Mouse (Mus musculus): ENCODE measurements around the gene Sorcs3. TPM values are rescaled to one million over a fixed set of nuclear protein-coding genes. Genes with fewer than 3 reads are reported as not detected.

Gene Sorcs3
- polyA plus RNA-seq, 1 experiment from 2014 or later = 5.9 TPM

- Histone ChIP-seq H3K36me3 (ENCODE audit: control insufficient read depth, insufficient read depth, low read length) (no peaks in the 10 kb centered on the region), H3K9ac (ENCODE audit: low read length) (no peak overlapping the region), H3K4me1 (ENCODE audit: control insufficient read depth, insufficient read depth, low read length) (no peaks in the 10 kb centered on the region), H3K4me3 (ENCODE audit: low read depth, low read length) (no peak overlapping the region), H3K9me3 (ENCODE audit: control insufficient read depth, low read length) (no peaks in the 10 kb centered on the region), H3K4me2 (ENCODE audit: low read depth) (no peak overlapping the region), H3K27me3 (ENCODE audit: control insufficient read depth, insufficient read depth, low read length) (no peaks in the 10 kb centered on the region), H3K27ac (ENCODE audit: low read depth, low read length) (no peak overlapping the region)
- DNase-seq (ENCODE audit: low spot score) = no peak
- no peak for ATAC-seq (ENCODE audit: insufficient read depth, low FRiP score, low TSS enrichment)
- WGBS = 89% methylated on average over 8 of the region's 8 CpGs
Measured at GRCm38 (mm10) chr19:48260671-48261070, 54.8 kb downstream of the Sorcs3 start.

DNA sequence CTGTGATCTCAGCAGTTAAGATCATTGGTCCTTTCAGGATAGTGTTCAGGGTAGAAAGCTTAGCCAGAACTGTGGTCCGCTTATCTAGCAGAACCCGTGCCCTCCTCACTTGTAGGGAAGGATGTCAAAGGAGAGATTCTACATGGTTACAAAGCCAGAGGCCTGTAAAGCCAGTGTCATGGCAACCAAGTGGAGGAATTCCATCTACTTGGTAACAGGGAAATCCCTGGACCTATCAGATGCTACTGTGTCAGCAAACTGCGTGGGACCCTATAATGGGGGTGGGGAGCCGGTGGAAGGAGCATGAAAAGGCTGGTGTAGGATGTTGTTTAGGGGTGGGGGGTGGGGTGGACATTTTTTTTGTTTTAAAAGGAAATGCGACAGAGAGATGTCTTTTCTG is 57.9 kb downstream of the Sorcs3 start:
- H3K4me3 ChIP-seq (ENCODE audit: low read depth, low read length) = no peak overlapping the region
- H3K27me3 ChIP-seq (ENCODE audit: control insufficient read depth, insufficient read depth, low read length) = no peaks in the 10 kb centered on the region
- H3K27ac ChIP-seq (ENCODE audit: low read depth, low read length) = no peak overlapping the region
- H3K4me2 ChIP-seq (ENCODE audit: low read depth) = no peak overlapping the region
- DNase-seq (ENCODE audit: low spot score) = no peak
- no peak for ATAC-seq (ENCODE audit: insufficient read depth, low FRiP score, low TSS enrichment)
- H3K9me3 ChIP-seq (ENCODE audit: control insufficient read depth, low read length) = no peaks in the 10 kb centered on the region
- 58% methylated on average over 5 of the region's 5 CpGs for WGBS
- H3K4me1 ChIP-seq (ENCODE audit: control insufficient read depth, insufficient read depth, low read length) = no peaks in the 10 kb centered on the region
- H3K9ac ChIP-seq (ENCODE audit: low read length) = no peak overlapping the region
- H3K36me3 ChIP-seq (ENCODE audit: control insufficient read depth, insufficient read depth, low read length) = no peaks in the 10 kb centered on the region

GRCm38 (mm10) chr19:48280273-48280672 is 74.4 kb downstream of the Sorcs3 start:
- Histone ChIP-seq H3K4me3 (ENCODE audit: low read depth, low read length) (no peak overlapping the region), H3K36me3 (ENCODE audit: control insufficient read depth, insufficient read depth, low read length) (no peaks in the 10 kb centered on the region), H3K9ac (ENCODE audit: low read length) (no peak overlapping the region), H3K9me3 (ENCODE audit: control insufficient read depth, low read length) (no peaks in the 10 kb centered on the region), H3K4me2 (ENCODE audit: low read depth) (no peak overlapping the region), H3K4me1 (ENCODE audit: control insufficient read depth, insufficient read depth, low read length) (no peaks in the 10 kb centered on the region), H3K27me3 (ENCODE audit: control insufficient read depth, insufficient read depth, low read length) (no peaks in the 10 kb centered on the region), H3K27ac (ENCODE audit: low read depth, low read length) (no peak overlapping the region)
- ATAC-seq (ENCODE audit: insufficient read depth, low FRiP score, low TSS enrichment) (no peak), DNase-seq (ENCODE audit: low spot score) (no peak)
- 67% methylated on average over 8 of the region's 8 CpGs for WGBS

- Histone ChIP-seq H3K4me3 (ENCODE audit: low read depth, low read length) (no peak overlapping the region), H3K9me3 (ENCODE audit: control insufficient read depth, low read length) (no peaks in the 10 kb centered on the region), H3K4me2 (ENCODE audit: low read depth) (no peak overlapping the region), H3K27ac (ENCODE audit: low read depth, low read length) (no peak overlapping the region), H3K27me3 (ENCODE audit: control insufficient read depth, insufficient read depth, low read length) (no peaks in the 10 kb centered on the region), H3K4me1 (ENCODE audit: control insufficient read depth, insufficient read depth, low read length) (no peaks in the 10 kb centered on the region), H3K9ac (ENCODE audit: low read length) (no peak overlapping the region), H3K36me3 (ENCODE audit: control insufficient read depth, insufficient read depth, low read length) (no peaks in the 10 kb centered on the region)
- DNase-seq (ENCODE audit: low spot score) (no peak), ATAC-seq (ENCODE audit: insufficient read depth, low FRiP score, low TSS enrichment) (no peak)
- WGBS = 72% methylated on average over 6 of the region's 6 CpGs
Measured at GRCm38 (mm10) chr19:48282250-48282649, 76.4 kb downstream of the Sorcs3 start.

DNA sequence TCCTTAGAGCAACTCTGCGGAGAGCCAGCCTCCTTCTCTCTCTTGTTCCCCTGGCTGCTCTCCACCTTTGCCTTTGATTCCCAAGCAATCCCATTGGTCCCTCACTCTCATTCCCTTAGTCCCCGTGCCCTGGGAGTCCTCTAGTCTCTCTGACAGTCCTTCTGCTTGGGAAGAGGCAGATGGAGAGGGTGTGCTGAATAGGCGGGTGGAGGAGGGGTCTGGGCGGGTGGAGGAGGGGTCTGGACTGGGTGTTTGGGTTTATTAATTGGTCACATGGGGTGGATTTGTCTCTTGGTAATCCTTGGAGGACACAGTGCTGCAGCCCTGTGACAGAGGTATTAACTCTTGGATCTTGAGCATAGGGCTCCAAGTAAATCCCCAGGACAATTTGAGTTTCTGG is 77.4 kb downstream of the Sorcs3 start:
- ATAC-seq (ENCODE audit: insufficient read depth, low FRiP score, low TSS enrichment) (peak; percentile 45), DNase-seq (ENCODE audit: low spot score) (no peak)
- no peaks in the 10 kb centered on the region for H3K9me3 ChIP-seq (ENCODE audit: control insufficient read depth, low read length)
- H3K9ac ChIP-seq (ENCODE audit: low read length) = no peak overlapping the region
- WGBS = 50% methylated on average over 4 of the region's 4 CpGs
- no peaks in the 10 kb centered on the region for H3K27me3 ChIP-seq (ENCODE audit: control insufficient read depth, insufficient read depth, low read length)
- H3K4me1 ChIP-seq (ENCODE audit: control insufficient read depth, insufficient read depth, low read length) = no peaks in the 10 kb centered on the region
- H3K4me2 ChIP-seq (ENCODE audit: low read depth) = no peak overlapping the region
- H3K4me3 ChIP-seq (ENCODE audit: low read depth, low read length) = no peak overlapping the region
- H3K27ac ChIP-seq (ENCODE audit: low read depth, low read length) = no peak overlapping the region
- H3K36me3 ChIP-seq (ENCODE audit: control insufficient read depth, insufficient read depth, low read length) = no peaks in the 10 kb centered on the region

DNA sequence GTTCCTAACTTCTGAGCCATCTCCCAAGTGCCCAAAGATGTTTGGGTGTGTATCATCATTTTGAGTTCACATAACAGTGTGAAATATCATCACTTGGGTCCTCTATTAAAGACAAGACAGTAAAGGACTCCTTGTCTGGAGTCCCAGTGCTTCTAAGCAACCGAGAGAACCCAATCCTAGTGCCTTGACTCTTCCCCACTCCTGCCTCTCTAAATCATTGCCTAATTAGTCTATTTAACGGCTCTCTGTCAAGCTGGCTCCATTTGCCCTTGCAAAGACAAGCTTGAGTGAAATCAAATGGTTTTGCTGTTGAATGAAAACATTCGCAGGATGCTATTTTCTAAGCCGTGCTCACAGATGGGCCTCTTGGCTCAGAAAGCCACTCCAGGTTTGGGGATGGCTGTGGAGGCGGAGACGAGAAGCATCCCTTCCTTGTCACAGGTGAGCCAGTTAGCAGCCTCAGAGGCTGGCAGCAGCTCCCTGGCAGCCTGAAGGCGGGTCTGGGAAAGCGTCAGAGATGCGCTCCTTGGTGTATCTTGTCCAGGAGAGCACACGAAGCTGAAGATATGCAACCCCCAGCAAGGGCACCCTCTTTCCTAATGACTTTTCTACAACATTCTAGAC is 79.9 kb downstream of the Sorcs3 start:
- WGBS = 65% methylated on average over 10 of the region's 10 CpGs
- Histone ChIP-seq H3K9me3 (ENCODE audit: control insufficient read depth, low read length) (no peaks in the 10 kb centered on the region), H3K27ac (ENCODE audit: low read depth, low read length) (no peak overlapping the region), H3K9ac (ENCODE audit: low read length) (no peak overlapping the region), H3K4me3 (ENCODE audit: low read depth, low read length) (no peak overlapping the region), H3K36me3 (ENCODE audit: control insufficient read depth, insufficient read depth, low read length) (no peaks in the 10 kb centered on the region), H3K27me3 (ENCODE audit: control insufficient read depth, insufficient read depth, low read length) (no peaks in the 10 kb centered on the region), H3K4me2 (ENCODE audit: low read depth) (no peak overlapping the region), H3K4me1 (ENCODE audit: control insufficient read depth, insufficient read depth, low read length) (no peaks in the 10 kb centered on the region)
- DNase-seq (ENCODE audit: low spot score) = no peak
- no peak for ATAC-seq (ENCODE audit: insufficient read depth, low FRiP score, low TSS enrichment)

GRCm38 (mm10) chr19:48294251-48294650 is 88.4 kb downstream of the Sorcs3 start:
- no peak for ATAC-seq (ENCODE audit: insufficient read depth, low FRiP score, low TSS enrichment)
- Histone ChIP-seq H3K4me1 (ENCODE audit: control insufficient read depth, insufficient read depth, low read length) (no peaks in the 10 kb centered on the region), H3K4me2 (ENCODE audit: low read depth) (no peak overlapping the region), H3K27me3 (ENCODE audit: control insufficient read depth, insufficient read depth, low read length) (no peaks in the 10 kb centered on the region), H3K27ac (ENCODE audit: low read depth, low read length) (no peak overlapping the region), H3K9ac (ENCODE audit: low read length) (no peak overlapping the region), H3K4me3 (ENCODE audit: low read depth, low read length) (no peak overlapping the region), H3K36me3 (ENCODE audit: control insufficient read depth, insufficient read depth, low read length) (no peaks in the 10 kb centered on the region), H3K9me3 (ENCODE audit: control insufficient read depth, low read length) (no peaks in the 10 kb centered on the region)
- DNase-seq (ENCODE audit: low spot score) = no peak
- 72% methylated on average over 2 of the region's 2 CpGs for WGBS

DNA sequence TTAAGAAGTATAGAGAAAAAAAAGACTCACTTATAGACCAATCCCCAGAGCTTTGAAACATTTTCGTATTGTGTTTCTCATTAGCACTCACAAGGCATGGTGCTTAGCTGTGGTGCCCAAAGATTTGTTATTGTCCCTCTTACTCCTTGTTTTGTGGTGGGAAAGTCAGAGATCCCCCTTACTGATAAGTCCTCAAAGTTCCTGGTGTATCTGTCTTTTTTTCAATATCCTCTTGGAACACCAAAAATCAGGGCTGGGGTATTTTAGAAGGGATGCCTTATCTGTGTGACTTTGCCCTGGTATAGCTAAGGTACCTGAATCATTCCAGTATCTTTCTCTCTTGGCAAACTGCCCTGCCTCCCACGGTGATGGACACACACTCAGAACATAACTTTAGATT is 92.6 kb downstream of the Sorcs3 start:
- H3K27ac ChIP-seq (ENCODE audit: low read depth, low read length) = no peak overlapping the region
- H3K4me2 ChIP-seq (ENCODE audit: low read depth) = no peak overlapping the region
- WGBS = 84% methylated on average over 2 of the region's 2 CpGs
- H3K4me1 ChIP-seq (ENCODE audit: control insufficient read depth, insufficient read depth, low read length) = no peaks in the 10 kb centered on the region
- H3K9ac ChIP-seq (ENCODE audit: low read length) = no peak overlapping the region
- no peaks in the 10 kb centered on the region for H3K36me3 ChIP-seq (ENCODE audit: control insufficient read depth, insufficient read depth, low read length)
- H3K4me3 ChIP-seq (ENCODE audit: low read depth, low read length) = no peak overlapping the region
- DNase-seq (ENCODE audit: low spot score) (no peak), ATAC-seq (ENCODE audit: insufficient read depth, low FRiP score, low TSS enrichment) (no peak)
- no peaks in the 10 kb centered on the region for H3K9me3 ChIP-seq (ENCODE audit: control insufficient read depth, low read length)
- no peaks in the 10 kb centered on the region for H3K27me3 ChIP-seq (ENCODE audit: control insufficient read depth, insufficient read depth, low read length)

DNA sequence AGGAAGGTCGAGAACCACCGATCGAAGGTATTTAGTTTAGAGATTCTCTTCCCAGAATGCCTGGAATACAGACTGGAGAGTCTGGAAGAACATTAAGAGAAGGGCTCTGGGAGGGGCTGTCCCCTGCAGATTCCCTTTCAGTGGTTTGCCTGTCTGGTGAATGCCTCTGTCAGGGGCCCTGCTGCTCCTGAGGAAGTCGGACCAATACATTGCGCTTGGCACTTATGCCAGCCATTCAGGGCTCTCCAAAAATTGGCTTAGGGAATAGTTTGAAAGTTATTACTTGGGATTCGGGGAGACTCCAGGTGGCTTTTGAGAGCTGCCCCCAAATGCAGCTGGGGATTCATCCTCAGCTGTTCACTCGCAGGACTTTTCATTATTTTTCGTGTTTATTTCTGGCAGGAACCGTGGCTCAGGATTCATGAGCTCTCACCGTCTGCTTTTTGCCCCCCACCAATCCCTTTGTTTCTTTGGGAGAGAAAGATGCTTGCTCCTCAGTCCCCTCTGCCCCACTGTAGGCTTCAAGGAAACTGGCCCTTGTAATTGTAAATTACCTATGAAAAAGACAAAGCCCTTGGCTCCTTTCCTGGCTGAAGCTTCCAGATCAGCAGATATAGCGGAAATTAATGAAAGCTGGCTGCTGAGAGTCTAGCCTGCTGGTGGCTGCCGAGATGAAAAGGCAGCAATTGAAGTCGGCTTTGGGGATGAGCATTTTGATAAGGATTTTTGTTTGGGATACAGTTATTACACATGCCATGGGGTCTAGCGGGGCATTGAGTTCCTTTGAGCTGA is 94.8 kb downstream of the Sorcs3 start:
- peak; percentile 27 for ATAC-seq (ENCODE audit: insufficient read depth, low FRiP score, low TSS enrichment)
- Histone ChIP-seq H3K27ac (ENCODE audit: low read depth, low read length) (no peak overlapping the region), H3K27me3 (ENCODE audit: control insufficient read depth, insufficient read depth, low read length) (no peaks in the 10 kb centered on the region), H3K4me1 (ENCODE audit: control insufficient read depth, insufficient read depth, low read length) (no peaks in the 10 kb centered on the region), H3K4me3 (ENCODE audit: low read depth, low read length) (no peak overlapping the region), H3K36me3 (ENCODE audit: control insufficient read depth, insufficient read depth, low read length) (no peaks in the 10 kb centered on the region), H3K9ac (ENCODE audit: low read length) (no peak overlapping the region), H3K4me2 (ENCODE audit: low read depth) (no peak overlapping the region), H3K9me3 (ENCODE audit: control insufficient read depth, low read length) (no peaks in the 10 kb centered on the region)
- no peak for DNase-seq (ENCODE audit: low spot score)
- WGBS = 36% methylated on average over 14 of the region's 14 CpGs
